Mouse (Mus musculus): Measurements from ENCODE around the gene Slamf6. TPM values are rescaled to one million over a fixed set of nuclear protein-coding genes. Genes with fewer than 3 reads are reported as not detected.

The Slamf6 gene
- polyA plus RNA-seq, 1 experiment from 2014 or later = 0.17 TPM

Other genes starting within 250 kb of the Slamf6 start
- gene Cd48, start 235.5 kb upstream of the Slamf6 start, polyA plus RNA-seq (2016; fragmentation: Nextera tagmentation; extraction: Ambion mirVana) = 7.9 and 8.5 TPM in 2 replicates
- gene Slamf1, start 150.4 kb upstream of the Slamf6 start, polyA plus RNA-seq (2016; fragmentation: Nextera tagmentation; extraction: Ambion mirVana) = 2.2 and 2.7 TPM in 2 replicates
- 3.7 and 4.2 TPM in 2 replicates for gene Cd84, start 77.8 kb upstream of the Slamf6 start, polyA plus RNA-seq (2016; fragmentation: Nextera tagmentation; extraction: Ambion mirVana)
- not detected in 2 replicates for gene Gm10521, start 21.9 kb upstream of the Slamf6 start, polyA plus RNA-seq (2016; fragmentation: Nextera tagmentation; extraction: Ambion mirVana)
- 2.3 and 2.6 TPM in 2 replicates for gene Vangl2, start 110.9 kb downstream of the Slamf6 start, polyA plus RNA-seq (2016; fragmentation: Nextera tagmentation; extraction: Ambion mirVana)
- not detected in 2 replicates for gene Nhlh1, start 140.1 kb downstream of the Slamf6 start, polyA plus RNA-seq (2016; fragmentation: Nextera tagmentation; extraction: Ambion mirVana)
- gene Copa, start 165.0 kb downstream of the Slamf6 start, polyA plus RNA-seq (2016; fragmentation: Nextera tagmentation; extraction: Ambion mirVana) = 92.8 and 96.5 TPM in 2 replicates
- 45.6 and 47.8 TPM in 2 replicates for gene Ncstn, start 165.3 kb downstream of the Slamf6 start, polyA plus RNA-seq (2016; fragmentation: Nextera tagmentation; extraction: Ambion mirVana)
- 55.0 and 56.8 TPM in 2 replicates for gene Pex19, start 209.2 kb downstream of the Slamf6 start, polyA plus RNA-seq (2016; fragmentation: Nextera tagmentation; extraction: Ambion mirVana)
- gene Dcaf8, start 230.6 kb downstream of the Slamf6 start, polyA plus RNA-seq (2016; fragmentation: Nextera tagmentation; extraction: Ambion mirVana) = 77.8 and 82.3 TPM in 2 replicates